Mouse (Mus musculus): ENCODE results near the gene Zfp609.

The Zfp609 gene

DNA sequence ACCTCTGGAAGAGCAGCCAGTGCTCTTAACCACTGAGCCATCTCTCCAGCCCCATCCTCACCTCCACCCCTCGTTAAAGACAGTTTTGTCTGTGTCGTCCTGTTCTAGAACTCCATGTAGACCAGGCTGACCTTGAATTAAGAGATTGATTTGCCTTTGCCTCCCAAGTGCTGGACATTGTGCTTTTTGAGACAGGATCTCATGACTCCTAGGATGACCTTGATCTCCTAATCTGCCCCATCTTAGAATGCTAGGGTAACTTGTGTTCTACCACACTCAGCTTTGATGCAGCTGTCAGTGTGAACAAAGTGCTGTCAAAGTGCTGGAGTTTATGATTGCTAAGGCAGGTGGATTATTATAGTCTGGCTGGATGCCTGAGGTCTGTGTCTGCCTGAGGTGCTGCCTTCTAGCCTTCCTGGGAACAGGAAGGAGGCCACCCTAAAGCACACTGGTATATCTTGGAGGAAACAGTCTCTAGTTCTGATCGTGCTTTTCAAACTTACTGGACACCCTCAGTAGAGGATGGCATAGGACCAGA is 172.6 kb downstream of the Zfp609 start:
- TF ChIP-seq GATA4 (IDR thresholded peaks at IDR 0.05; ENCODE audit: insufficient replicate concordance, low read length) = no peak

DNA sequence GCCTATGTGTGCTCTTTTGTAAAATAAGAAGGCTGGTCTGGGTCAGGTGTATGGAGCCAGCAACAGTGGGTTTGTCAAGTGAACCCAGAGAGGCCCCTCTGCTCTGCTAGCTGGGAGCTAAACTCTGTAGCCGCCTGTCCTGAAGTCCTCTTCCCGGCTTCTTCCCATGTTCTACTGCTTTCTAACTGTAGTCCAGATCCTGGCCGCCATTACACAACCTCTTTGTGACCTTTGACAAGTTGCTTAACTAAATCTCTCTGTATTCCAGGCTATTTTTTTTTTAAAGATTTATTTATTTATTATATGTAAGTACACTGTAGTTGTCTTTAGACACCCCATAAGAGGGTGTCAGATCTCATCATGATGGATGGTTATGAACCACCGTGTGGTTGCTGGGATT is 173.6 kb downstream of the Zfp609 start:
- TF ChIP-seq GATA4 (IDR thresholded peaks at IDR 0.05; ENCODE audit: insufficient replicate concordance, low read length) = no peak

DNA sequence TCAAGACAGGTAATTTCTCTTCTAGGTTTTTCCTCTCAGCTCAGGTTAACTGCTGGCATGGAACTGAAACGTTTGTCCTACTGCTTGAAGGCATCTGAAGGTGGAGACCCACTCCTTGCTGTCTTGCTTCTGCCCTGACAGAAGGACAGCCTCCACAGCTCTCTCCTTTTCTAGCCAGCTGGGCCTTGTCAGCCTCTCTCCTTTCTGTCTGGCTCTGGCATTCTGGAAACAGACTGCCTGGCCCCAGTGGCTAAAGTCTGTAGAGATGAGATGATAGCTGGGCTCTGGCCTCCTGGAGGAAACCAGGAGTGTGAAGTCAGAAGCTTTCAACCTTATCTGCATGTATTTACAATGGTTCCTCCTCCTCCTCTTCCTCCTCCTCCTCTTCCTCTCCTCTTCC is 177.4 kb downstream of the Zfp609 start:
- no peak for TF ChIP-seq GATA4 (IDR thresholded peaks at IDR 0.05; ENCODE audit: insufficient replicate concordance, low read length)

DNA sequence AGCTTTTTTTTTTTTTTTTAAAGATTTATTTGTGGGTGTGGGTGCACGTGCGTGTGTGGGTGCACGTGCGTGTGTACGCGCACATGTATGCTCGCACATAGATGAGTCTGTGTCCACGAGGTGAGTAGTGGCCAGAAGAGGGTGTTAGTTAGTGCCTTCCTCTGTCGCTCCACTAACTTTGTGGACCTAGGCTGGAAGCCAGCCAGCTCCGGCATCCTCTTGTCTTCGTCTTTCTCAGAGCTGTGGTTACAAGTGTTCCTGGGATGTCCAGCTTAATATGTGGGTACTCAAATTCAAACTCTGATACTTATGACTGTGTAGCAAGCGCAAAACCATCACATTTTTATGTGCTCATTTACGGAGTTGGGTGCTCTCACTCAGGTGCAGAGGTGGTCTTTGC is 178.6 kb downstream of the Zfp609 start:
- TF ChIP-seq GATA4 (IDR thresholded peaks at IDR 0.05; ENCODE audit: insufficient replicate concordance, low read length) = no peak

DNA sequence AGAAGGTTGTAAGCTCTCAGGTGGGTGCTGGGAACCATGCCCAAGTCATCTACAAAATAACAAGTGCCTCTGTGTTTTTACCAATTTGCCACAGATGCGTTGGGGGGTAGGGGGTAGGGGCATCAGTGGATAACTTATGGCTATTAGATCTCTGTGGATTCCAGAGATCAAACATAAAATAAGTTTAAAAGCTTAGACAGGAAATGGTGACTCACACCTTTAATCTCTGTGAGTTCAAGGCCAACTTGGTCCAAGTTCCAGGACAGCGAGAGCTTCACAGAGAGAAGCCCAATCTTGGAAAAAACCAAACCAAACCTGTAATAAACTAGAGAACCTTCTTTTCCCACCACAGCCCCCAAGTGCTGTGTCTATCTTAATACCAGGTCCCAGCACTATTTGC is 180.6 kb downstream of the Zfp609 start:
- TF ChIP-seq GATA4 (IDR thresholded peaks at IDR 0.05; ENCODE audit: insufficient replicate concordance, low read length) = no peak

DNA sequence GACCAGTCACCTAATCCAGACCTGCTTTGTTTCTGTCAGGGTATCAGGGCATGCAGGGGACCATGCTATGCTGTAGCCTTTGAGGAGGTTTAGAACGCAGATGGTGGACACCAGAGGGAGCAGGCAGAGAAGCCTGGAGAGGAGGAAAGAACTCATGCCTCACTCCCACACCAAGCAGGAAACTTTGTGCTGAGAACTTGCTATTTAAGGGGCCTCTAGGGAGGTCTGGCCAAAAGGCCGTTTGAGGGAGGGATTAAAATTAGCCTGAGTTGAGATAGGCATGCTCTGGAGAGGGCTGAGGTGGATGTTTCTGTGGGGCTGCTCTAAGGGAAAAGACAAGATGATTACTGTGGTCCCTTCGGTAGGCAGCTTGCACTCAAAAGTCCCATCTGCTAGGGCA is 181.4 kb downstream of the Zfp609 start:
- no peak for TF ChIP-seq GATA4 (IDR thresholded peaks at IDR 0.05; ENCODE audit: insufficient replicate concordance, low read length)

DNA sequence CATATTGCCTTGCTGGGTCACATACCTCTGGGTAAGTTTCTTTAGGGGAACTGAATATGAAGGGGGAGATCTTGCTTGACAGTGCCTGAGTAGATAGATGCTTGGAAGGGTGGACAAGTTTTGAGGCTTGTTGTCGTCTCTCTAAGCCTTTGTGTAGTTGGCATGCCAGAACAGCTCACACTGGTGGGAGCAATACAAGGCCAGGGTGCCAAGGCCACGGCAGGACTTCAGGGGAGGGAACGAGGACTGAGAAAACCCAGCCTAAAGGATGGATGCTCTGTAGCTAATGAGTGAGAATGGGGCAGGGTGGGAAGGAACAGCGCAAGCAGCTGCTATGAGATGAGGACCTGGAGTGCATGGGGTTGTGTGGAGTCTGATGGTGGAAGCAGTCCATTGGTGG is 182.4 kb downstream of the Zfp609 start:
- no peak for TF ChIP-seq GATA4 (IDR thresholded peaks at IDR 0.05; ENCODE audit: insufficient replicate concordance, low read length)

DNA sequence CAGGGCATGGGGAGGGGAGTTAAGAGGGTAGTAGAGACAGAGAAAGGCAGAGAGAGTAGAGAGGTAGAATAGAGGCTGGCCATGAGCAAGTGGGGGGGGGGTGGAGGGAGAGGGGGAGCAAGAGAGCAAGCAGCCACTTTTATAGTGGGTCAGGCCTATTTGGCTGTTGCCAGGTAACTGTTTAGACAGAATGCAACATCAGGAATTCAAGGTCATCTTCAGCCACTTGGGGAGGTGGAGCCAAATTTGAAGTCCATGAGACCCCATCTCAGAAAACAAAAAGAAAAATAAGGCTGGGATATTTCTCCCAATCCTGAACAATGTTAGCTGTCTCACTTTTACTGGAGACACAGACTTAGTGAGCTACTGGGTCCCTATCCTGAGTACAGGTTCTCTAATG is 184.8 kb downstream of the Zfp609 start:
- TF ChIP-seq GATA4 (IDR thresholded peaks at IDR 0.05; ENCODE audit: insufficient replicate concordance, low read length) = no peak

All from liver, adult (tissue).